Mouse (Mus musculus) cerebellum, adult 8-10 months (tissue): ENCODE measurements around the gene Atp6v0a1.

Source experiments
- DNase-seq: peaks from one replicate; pipeline ENCODE4 v3.0.0; 2022

The Atp6v0a1 gene

DNA sequence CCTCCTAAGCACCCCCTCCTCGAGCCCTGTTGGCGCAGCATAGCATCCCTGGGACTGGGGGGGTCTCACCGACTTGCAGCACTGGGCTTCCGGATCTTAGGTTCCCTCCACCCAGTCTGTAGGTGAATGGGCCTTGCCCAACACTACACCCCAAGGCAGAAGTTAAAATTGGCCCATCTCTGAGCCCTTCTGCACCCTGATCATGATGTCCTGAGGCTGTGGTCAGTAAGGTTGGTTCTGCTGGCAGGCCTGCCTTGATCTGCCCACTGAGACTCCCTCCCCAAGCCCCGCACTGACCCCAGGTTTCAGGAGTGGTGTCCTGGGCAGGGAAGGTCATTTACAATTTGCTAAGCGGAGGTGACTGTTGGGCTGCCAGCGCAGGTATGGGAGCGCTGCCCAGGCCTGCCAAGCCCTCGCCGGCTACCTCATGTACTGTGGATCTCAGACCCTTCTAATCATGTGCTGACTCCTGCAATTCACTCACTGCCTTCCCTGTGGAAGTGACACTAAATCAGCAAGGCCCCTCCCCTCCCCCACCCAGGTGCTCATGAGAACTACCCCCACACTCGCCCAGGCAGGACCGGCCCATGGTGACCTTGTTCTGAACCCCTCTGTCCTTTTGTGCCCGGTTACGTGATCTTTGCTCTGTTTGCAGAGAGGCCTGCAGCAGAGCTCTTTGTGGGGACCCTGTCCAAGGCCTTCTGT lies 53.9 kb downstream of the Atp6v0a1 start:
- DNase-seq = no peak

- DNase-seq = peak; percentile 63
These were observed 54.5 kb downstream of the Atp6v0a1 start for GRCm38 (mm10) chr11:101063676-101064327.

- DNase-seq = no peak
These were observed 55.2 kb downstream of the Atp6v0a1 start for GRCm38 (mm10) chr11:101064462-101064861.

GRCm38 (mm10) chr11:101065002-101065401 lies 55.8 kb downstream of the Atp6v0a1 start:
- no peak for DNase-seq

DNA sequence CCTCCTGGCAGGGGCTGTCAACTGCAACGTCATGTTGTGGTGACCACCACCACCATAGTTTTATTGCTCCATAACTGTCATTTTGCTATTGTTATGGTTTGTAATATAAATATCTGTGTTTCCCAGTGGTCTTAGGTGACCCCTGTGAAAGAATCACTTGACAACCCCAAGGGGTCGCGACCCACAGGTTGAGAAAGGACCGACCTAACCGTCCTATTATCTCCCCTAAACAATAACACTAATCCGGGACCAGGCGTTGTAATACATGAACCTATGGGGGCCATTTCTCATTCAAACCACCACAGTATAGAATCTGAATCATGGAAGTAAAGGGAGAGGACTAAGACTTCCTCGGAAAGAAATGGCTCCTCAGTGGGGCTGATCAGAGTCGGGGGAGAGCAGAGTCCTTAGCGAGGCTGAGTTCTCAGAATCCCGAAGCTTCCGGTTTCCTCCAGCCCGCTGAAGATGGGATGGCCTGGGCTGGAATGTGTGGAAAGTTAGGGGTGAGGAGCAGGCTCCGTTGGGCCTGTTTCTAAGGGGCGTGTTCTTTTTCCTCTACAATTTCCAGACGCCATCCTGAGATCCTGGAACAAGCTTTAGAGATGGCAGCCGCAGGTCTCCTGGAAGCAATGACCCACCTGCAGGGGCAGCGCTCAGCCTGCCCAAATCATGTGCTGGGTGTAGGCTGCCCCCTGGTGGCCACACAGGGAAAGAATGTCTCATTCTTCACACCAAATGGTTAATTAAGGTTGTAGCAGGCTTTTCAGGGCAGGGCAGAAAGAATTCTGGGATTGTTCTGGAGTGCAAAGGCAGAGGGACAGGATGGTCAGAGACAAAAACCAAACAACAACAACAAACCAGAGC lies 57.5 kb downstream of the Atp6v0a1 start:
- DNase-seq = peak; percentile 88

DNA sequence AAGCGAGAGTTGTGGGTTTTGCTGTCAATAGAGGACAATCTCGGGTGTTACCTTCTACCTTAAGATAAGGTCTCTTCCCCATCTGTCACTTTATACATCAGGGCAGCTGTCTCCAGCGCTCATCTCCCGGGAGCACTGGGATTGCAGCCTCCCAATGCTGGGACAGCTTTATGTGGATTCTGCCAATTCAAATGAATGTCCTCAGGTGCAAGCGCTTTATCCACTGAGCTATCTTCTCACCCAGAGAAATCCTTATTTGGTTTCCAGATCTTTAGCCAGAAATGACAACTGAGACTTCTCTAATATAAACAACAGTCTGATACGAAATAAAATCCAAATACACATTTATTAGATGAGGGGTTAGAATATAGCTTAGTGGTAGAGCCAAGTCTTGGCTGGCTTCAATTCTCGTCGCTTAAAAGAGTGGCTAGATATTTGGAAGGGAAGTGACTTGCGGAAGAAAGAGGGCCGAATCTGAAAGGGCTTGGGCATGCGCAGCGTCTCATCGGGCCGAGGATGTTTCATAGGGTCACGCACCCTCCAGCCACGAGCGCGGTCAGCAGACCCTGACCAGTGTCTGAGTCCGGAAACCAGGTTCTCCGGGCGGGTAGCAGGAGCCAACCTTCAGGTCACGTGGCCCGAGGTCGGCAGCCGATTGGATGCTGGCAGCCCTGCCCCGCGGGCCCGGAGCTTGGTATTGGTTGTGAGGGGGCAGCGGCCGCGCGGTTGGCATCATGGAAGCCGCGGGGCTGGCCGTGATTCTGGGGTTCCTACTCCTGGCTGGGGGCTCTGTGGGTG lies 60.3 kb downstream of the Atp6v0a1 start, which contains the start of gene Naglu:
Gene Naglu, plus strand, starts transcription at position 622 of the 798 bp plus-strand sequence.
- peak; percentile 95 for DNase-seq

DNA sequence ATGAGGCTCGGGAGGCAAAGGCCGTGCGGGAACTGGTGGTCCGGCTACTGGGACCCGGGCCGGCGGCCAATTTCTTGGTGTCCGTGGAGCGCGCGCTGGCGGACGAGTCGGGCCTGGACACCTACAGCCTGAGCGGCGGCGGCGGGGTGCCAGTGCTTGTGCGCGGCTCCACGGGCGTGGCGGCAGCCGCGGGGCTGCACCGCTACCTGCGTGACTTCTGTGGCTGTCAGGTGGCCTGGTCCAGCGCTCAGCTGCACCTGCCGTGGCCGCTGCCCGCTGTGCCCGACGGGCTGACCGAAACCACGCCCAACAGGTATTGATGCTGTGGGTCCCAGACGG lies 60.9 kb downstream of the Atp6v0a1 start:
- no peak for DNase-seq

DNA sequence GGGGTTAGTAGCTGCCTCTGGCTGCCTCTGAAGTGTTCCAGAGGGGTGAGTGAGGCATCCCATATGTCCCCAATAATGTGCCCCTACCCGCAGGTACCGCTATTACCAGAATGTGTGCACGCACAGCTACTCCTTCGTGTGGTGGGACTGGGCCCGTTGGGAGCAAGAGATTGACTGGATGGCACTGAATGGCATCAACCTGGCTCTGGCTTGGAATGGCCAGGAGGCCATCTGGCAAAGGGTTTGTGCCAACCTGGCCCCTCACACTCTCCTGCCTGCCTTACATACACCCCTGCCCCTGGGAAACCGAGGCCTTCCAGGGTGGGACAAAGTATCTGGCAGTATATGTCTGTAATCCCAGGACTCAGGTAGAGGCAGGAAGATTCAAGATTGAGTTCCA lies 61.7 kb downstream of the Atp6v0a1 start:
- no peak for DNase-seq

GRCm38 (mm10) chr11:101071810-101072428 lies 62.7 kb downstream of the Atp6v0a1 start:
- no peak for DNase-seq

DNA sequence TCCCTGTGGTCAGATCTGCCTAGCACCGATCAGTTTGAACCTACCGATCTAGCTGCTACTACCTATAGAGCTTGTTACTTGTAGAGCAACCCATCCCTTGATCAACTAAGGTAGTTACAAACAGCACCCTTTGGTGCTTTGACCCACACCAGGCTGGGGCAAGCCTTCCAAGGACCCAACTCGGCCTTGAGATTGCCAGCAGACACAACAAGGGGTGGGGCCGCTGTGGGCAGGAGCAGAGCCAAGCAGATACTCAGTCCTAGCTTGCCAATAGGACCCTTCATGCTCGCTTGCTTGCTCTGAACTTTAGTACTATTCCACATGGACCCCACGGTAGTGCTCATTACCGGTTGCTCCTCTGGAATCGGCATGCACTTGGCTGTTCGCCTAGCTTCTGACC lies 68.9 kb downstream of the Atp6v0a1 start, which contains the start of gene Hsd17b1:
Gene Hsd17b1, plus strand, starts transcription at position 291 of the 400 bp plus-strand sequence.
- DNase-seq = no peak

- no peak for DNase-seq
These were observed 70.5 kb downstream of the Atp6v0a1 start for GRCm38 (mm10) chr11:101079746-101080145.

- DNase-seq = no peak
These were observed 71.2 kb downstream of the Atp6v0a1 start for GRCm38 (mm10) chr11:101080421-101080820.

DNA sequence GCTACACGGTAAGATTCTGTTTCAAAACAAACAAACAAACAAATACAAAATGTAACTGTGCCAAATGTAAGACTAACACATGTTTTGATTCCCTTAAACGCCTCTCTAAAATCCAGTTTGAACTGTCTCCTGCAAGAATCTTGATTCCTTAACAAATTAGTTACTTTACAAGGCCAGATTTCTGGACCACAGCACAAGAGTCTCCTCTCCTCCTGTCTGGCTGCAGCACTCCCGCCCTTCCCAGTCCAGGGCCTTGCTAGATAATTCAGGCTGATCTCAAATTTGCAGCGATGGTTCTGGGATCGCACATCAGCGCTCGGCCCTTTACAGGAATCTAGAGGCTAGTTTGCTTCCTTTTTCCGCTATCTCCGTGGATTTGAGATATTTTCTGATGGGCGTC lies 72.4 kb downstream of the Atp6v0a1 start:
- DNase-seq = no peak

DNA sequence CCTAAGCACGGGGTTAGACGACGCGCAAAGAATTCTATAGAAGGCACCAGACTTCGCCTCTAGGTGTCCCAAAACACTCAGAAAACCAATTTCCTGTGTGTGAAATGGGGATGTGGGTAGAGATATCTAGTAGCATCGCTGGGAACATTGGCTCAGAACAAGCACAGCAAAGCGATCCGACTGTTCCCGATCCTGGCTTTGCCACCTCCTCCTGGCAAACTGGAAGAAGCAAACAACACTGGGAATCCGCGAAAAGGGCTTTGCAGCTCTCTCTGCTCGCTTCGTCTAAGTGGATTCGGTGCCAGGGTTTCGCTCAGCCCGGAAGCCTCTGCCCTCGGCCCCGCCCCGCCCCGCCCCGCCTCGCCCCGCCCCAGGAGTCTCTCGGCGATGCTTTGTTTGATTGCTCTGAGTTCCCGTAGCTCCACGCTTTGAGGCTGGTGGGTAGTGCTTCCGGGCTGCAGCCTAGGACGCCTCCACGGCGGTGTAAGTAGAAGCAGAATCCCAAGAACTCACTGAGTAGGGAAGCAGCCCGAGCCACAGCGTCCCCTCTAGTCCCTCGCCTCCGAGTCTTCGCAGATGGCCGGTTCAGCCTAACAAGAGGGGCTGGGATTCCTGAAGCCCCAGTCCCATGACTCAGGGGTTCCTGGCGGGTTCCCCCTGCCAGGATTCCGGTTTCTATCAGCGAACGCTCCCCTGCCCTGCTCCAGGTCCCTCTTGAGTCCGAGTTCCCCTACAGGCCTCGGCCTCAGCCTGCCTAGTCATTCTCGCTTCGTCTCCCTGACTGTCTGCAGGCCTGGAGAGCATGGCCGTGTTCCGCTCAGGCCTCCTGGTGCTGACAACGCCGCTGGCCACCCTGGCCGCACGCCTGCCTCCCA lies 73.2 kb downstream of the Atp6v0a1 start, which contains the start of gene Coasy:
Gene Coasy, plus strand, starts transcription at position 358 of the 875 bp plus-strand sequence.
- peak; percentile 82 for DNase-seq

GRCm38 (mm10) chr11:101083083-101083697 lies 73.9 kb downstream of the Atp6v0a1 start:
- peak; percentile 59 for DNase-seq

DNA sequence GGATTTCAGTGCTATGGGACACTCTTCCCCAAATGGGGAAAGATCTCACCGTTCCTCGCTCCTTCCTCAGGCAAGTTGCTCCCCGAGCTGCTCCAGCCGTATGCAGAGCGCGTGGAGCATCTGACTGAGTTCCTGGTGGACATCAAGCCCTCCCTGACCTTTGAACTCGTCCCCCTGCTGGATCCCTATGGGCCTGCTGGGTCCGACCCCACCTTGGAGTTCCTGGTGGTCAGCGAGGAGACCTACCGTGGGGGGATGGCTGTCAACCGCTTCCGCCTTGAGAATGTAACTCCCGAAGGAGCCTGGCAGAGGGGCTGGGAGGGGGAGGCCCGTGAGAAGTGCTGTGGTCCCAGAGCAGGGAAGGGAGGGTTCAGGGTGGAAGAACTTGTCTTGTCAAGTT lies 75.0 kb downstream of the Atp6v0a1 start:
- peak; percentile 29 for DNase-seq

- peak; percentile 23 for DNase-seq
These were observed 75.6 kb downstream of the Atp6v0a1 start for GRCm38 (mm10) chr11:101084811-101085210.

DNA sequence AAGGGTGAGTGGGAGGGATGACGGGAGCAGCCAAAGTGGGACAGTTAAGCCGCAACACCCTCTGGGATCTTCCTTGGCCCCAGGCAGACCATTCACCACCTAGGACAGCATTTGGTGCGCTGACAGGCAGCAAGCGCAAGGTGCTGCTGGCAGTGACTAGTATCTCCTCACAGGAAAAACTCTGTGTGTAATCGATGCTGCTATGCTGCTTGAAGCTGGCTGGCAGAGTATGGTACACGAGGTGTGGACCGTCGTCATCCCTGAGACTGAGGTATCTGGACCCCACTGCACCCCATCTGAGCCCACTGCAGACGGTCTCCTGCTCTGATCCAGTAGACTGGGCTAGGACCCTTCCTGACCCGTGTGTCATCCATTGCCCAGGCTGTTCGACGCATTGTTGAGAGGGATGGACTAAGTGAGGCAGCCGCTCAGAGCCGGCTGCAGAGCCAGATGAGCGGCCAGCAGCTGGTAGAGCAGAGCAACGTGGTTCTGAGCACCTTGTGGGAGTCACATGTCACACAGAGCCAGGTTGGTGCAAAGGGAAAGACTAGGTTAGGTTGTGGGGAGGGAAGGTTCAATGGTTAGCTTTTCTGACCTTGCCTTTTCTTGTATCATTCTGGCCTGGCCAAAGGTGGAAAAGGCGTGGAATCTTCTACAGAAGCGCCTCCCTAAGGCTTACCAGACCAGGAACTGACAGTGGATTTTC lies 76.5 kb downstream of the Atp6v0a1 start:
- DNase-seq = peak; percentile 21

DNA sequence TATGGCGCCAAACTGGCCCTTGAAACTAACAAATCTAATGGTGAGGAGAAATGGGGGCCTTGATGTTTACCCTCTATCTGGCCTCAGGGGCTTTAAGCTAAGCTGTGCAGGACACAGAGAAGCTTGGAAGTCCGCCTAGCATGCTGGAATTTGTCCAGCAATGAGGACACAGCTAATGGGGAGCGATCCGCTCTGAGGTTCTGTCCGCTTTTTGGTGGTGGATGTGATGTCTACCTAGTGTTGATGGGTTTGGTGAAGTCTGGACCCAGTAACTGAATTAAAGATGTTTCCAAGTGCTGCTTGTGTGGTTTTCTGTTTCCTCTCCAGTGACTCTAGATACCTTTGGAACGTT lies 77.0 kb downstream of the Atp6v0a1 start:
- peak; percentile 47 for DNase-seq
